Mouse (Mus musculus) embryonic facial prominence, embryonic 15.5 days (tissue): ENCODE results near the gene Ankrd11. TPM values are rescaled to one million over a fixed set of nuclear protein-coding genes. Genes with fewer than 3 reads are reported as not detected.

Experiments
- ATAC-seq: fragments of 200-750 bp; cut with Nextera tagmentation; 2 replicates; pipeline ENCODE4 v1.8.0; 2017; ENCODE audit warnings: low read depth, moderate TSS enrichment; ENCODE audit not compliant: insufficient number of reproducible peaks, low FRiP score, low TSS enrichment
- H3K27ac ChIP-seq: fragments of 300-500 bp; sonication (generic); replicated peaks from 2 replicates; pipeline ENCODE4 v1.5.1; 2015; ENCODE audit warnings: mild to moderate bottlenecking, inconsistent platforms
- H3K27me3 ChIP-seq: fragments of 300-500 bp; sonication (generic); 2 replicates; pipeline ENCODE4 v1.6.1; 2015; ENCODE audit warnings: inconsistent platforms
- H3K36me3 ChIP-seq: fragments of 300-500 bp; sonication (generic); 2 replicates; pipeline ENCODE4 v1.6.1; 2015; ENCODE audit warnings: mild to moderate bottlenecking, inconsistent platforms
- H3K4me1 ChIP-seq: fragments of 300-500 bp; sonication (generic); 2 replicates; pipeline ENCODE4 v1.6.1; 2015; ENCODE audit warnings: inconsistent platforms
- H3K4me2 ChIP-seq: fragments of 300-500 bp; sonication (generic); replicated peaks from 2 replicates; pipeline ENCODE4 v1.6.1; 2015; ENCODE audit warnings: mild to moderate bottlenecking, inconsistent platforms
- H3K4me3 ChIP-seq: fragments of 300-500 bp; sonication (generic); replicated peaks from 2 replicates; pipeline ENCODE4 v1.5.1; 2015; ENCODE audit warnings: mild to moderate bottlenecking, inconsistent platforms
- H3K9ac ChIP-seq: fragments of 300-500 bp; sonication (generic); 2 replicates; pipeline ENCODE4 v1.6.1; 2015; ENCODE audit warnings: inconsistent platforms
- H3K9me3 ChIP-seq: fragments of 300-500 bp; sonication (generic); replicated peaks from 2 replicates; pipeline ENCODE4 v1.6.1; 2016; ENCODE audit warnings: inconsistent platforms
- WGBS: fragments of 180-500 bp; shearing (Covaris S2); methylation state at CpG from one replicate; pipeline ENCODE4 v1.1.7; 2015; 5-methylcytosine and 5-hydroxymethylcytosine counted together
- polyA plus RNA-seq: library from polyadenylated mRNA; unstranded; fragments of >200 nt; fragmentation: Nextera tagmentation; extraction: Ambion mirVana; gene quantifications from 2 replicates; pipeline ENCODE4 v1.2.1, GENCODE M21; 2015

Gene Ankrd11
- polyA plus RNA-seq, 1 experiment from 2014 or later, result 56.3 TPM

GRCm38 (mm10) chr8:122924091-122924490 is 118.0 kb downstream of the Ankrd11 start:
- ATAC-seq, result no peak
- Histone ChIP-seq H3K9me3 (no peaks in the 10 kb centered on the region), H3K36me3 (0 out of 2 replicates have a peak, but pooled peaks cover 3% of the 10 kb centered on the region), H3K27ac (no peak overlapping the region), H3K27me3 (no peaks in the 10 kb centered on the region), H3K9ac (no peak overlapping the region), H3K4me3 (no peak overlapping the region), H3K4me2 (no peak overlapping the region), H3K4me1 (peaks cover 27% of the 10 kb centered on the region)
- WGBS, result 76% methylated on average over 6 of the region's 6 CpGs

- H3K27ac ChIP-seq, result no peak overlapping the region
- 0 out of 2 replicates have a peak, but pooled peaks cover 3% of the 10 kb centered on the region for H3K36me3 ChIP-seq
- H3K4me1 ChIP-seq, result peaks cover 28% of the 10 kb centered on the region
- no peak overlapping the region for H3K4me2 ChIP-seq
- no peaks in the 10 kb centered on the region for H3K9me3 ChIP-seq
- 57% methylated on average over 7 of the region's 7 CpGs for WGBS
- H3K4me3 ChIP-seq, result no peak overlapping the region
- no peak for ATAC-seq
- no peaks in the 10 kb centered on the region for H3K27me3 ChIP-seq
- H3K9ac ChIP-seq, result no peak overlapping the region
These were observed 118.5 kb downstream of the Ankrd11 start for GRCm38 (mm10) chr8:122923431-122924090.

- Histone ChIP-seq H3K27me3 (no peaks in the 10 kb centered on the region), H3K36me3 (0 out of 2 replicates have a peak, but pooled peaks cover 3% of the 10 kb centered on the region), H3K4me1 (peaks cover 33% of the 10 kb centered on the region), H3K9ac (no peak overlapping the region), H3K4me2 (no peak overlapping the region), H3K4me3 (no peak overlapping the region), H3K9me3 (no peaks in the 10 kb centered on the region), H3K27ac (no peak overlapping the region)
- no peak for ATAC-seq
- WGBS, result 72% methylated on average over 3 of the region's 3 CpGs
These were observed 119.1 kb downstream of the Ankrd11 start for GRCm38 (mm10) chr8:122922945-122923344.

- WGBS, result 82% methylated on average over 7 of the region's 7 CpGs
- Histone ChIP-seq H3K9me3 (no peaks in the 10 kb centered on the region), H3K9ac (no peak overlapping the region), H3K27ac (no peak overlapping the region), H3K36me3 (no peaks in the 10 kb centered on the region), H3K4me3 (no peak overlapping the region), H3K27me3 (no peaks in the 10 kb centered on the region), H3K4me2 (no peak overlapping the region), H3K4me1 (peaks cover 49% of the 10 kb centered on the region)
- no peak for ATAC-seq
These were observed 121.2 kb downstream of the Ankrd11 start for GRCm38 (mm10) chr8:122920890-122921289.

GRCm38 (mm10) chr8:122918438-122919107 is 123.5 kb downstream of the Ankrd11 start:
- peaks cover 42% of the 10 kb centered on the region for H3K4me1 ChIP-seq

GRCm38 (mm10) chr8:122917531-122918392 is 124.3 kb downstream of the Ankrd11 start:
- WGBS, result 23% methylated on average over 11 of the region's 11 CpGs
- ATAC-seq, result peak; percentile 87
- Histone ChIP-seq H3K9me3 (no peaks in the 10 kb centered on the region), H3K4me1 (peaks cover 37% of the 10 kb centered on the region), H3K27me3 (no peaks in the 10 kb centered on the region), H3K4me2 (peak overlapping the region; percentile 25), H3K4me3 (no peak overlapping the region), H3K9ac (no peak overlapping the region), H3K27ac (peak overlapping the region; percentile 77), H3K36me3 (peaks cover 24% of the 10 kb centered on the region)

More at GRCm38 (mm10) chr8:122918438-122919107, 123.5 kb downstream of the Ankrd11 start:
- Histone ChIP-seq H3K27me3 (no peaks in the 10 kb centered on the region), H3K4me3 (no peak overlapping the region), H3K9me3 (no peaks in the 10 kb centered on the region), H3K9ac (no peak overlapping the region), H3K27ac (peak overlapping the region; percentile 77), H3K4me2 (peak overlapping the region; percentile 25; the same call in 1 of the 2 replicates), H3K36me3 (peaks cover 21% of the 10 kb centered on the region)
- 40% methylated on average over 7 of the region's 7 CpGs for WGBS
- no peak for ATAC-seq

GRCm38 (mm10) chr8:122916766-122917165 is 125.3 kb downstream of the Ankrd11 start:
- H3K4me3 ChIP-seq, result no peak overlapping the region
- H3K9ac ChIP-seq, result no peak overlapping the region
- H3K4me2 ChIP-seq, result no peak overlapping the region
- no peaks in the 10 kb centered on the region for H3K9me3 ChIP-seq
- ATAC-seq, result no peak
- 35% methylated on average over 3 of the region's 3 CpGs for WGBS
- H3K27me3 ChIP-seq, result no peaks in the 10 kb centered on the region
- H3K36me3 ChIP-seq, result peaks cover 29% of the 10 kb centered on the region
- peaks cover 33% of the 10 kb centered on the region for H3K4me1 ChIP-seq
- 0 out of 2 replicates have a peak overlapping the region, but pooled peaks have one; percentile 77 for H3K27ac ChIP-seq

- H3K27me3 ChIP-seq, result no peaks in the 10 kb centered on the region
- H3K9me3 ChIP-seq, result no peaks in the 10 kb centered on the region
- no peak overlapping the region for H3K4me3 ChIP-seq
- H3K36me3 ChIP-seq, result peaks cover 38% of the 10 kb centered on the region
- H3K27ac ChIP-seq, result no peak overlapping the region
- no peak overlapping the region for H3K9ac ChIP-seq
- no peak overlapping the region for H3K4me2 ChIP-seq
- peaks cover 15% of the 10 kb centered on the region for H3K4me1 ChIP-seq
- 89% methylated on average over 4 of the region's 4 CpGs for WGBS
- no peak for ATAC-seq
These were observed 129.2 kb downstream of the Ankrd11 start for GRCm38 (mm10) chr8:122912871-122913270.

GRCm38 (mm10) chr8:122912150-122912549 is 129.9 kb downstream of the Ankrd11 start:
- H3K9me3 ChIP-seq, result no peaks in the 10 kb centered on the region
- H3K27ac ChIP-seq, result no peak overlapping the region
- no peak overlapping the region for H3K9ac ChIP-seq
- WGBS, result 76% methylated on average over 3 of the region's 3 CpGs
- ATAC-seq, result no peak
- no peaks in the 10 kb centered on the region for H3K27me3 ChIP-seq
- peaks cover 46% of the 10 kb centered on the region for H3K36me3 ChIP-seq
- peaks cover 8% of the 10 kb centered on the region for H3K4me1 ChIP-seq
- no peak overlapping the region for H3K4me2 ChIP-seq
- no peak overlapping the region for H3K4me3 ChIP-seq

GRCm38 (mm10) chr8:122906463-122907021 is 135.5 kb downstream of the Ankrd11 start:
- WGBS, result 38% methylated on average over 6 of the region's 6 CpGs
- 0 out of 2 replicates have a peak overlapping the region, but pooled peaks have one; percentile 6 for H3K4me2 ChIP-seq
- H3K9ac ChIP-seq, result no peak overlapping the region
- peak; percentile 64 for ATAC-seq
- H3K4me3 ChIP-seq, result no peak overlapping the region
- no peaks in the 10 kb centered on the region for H3K9me3 ChIP-seq
- peak overlapping the region; percentile 29 for H3K27ac ChIP-seq
- no peaks in the 10 kb centered on the region for H3K27me3 ChIP-seq
- peaks cover 19% of the 10 kb centered on the region for H3K36me3 ChIP-seq
- H3K4me1 ChIP-seq, result peaks cover 20% of the 10 kb centered on the region

- Histone ChIP-seq H3K36me3 (peaks cover 19% of the 10 kb centered on the region), H3K27ac (no peak overlapping the region), H3K27me3 (no peaks in the 10 kb centered on the region), H3K4me1 (peaks cover 21% of the 10 kb centered on the region), H3K4me3 (no peak overlapping the region), H3K9ac (no peak overlapping the region), H3K4me2 (no peak overlapping the region), H3K9me3 (no peaks in the 10 kb centered on the region)
- no peak for ATAC-seq
- 86% methylated on average over 4 of the region's 4 CpGs for whole genome bisulfite sequencing
These were observed 136.7 kb downstream of the Ankrd11 start for GRCm38 (mm10) chr8:122905346-122905745.
